Mouse (Mus musculus) kidney, embryonic 15.5 days (tissue): ENCODE data around the gene Gm9918. TPM values are rescaled to one million over a fixed set of nuclear protein-coding genes. Genes with fewer than 3 reads are reported as not detected.

ENCODE experiments used
- ATAC-seq: fragments of 200-750 bp; cut with Nextera tagmentation; replicated peaks from 2 replicates; pipeline ENCODE4 v1.8.0; 2017; ENCODE audit warnings: moderate TSS enrichment; ENCODE audit not compliant: low FRiP score
- H3K27ac ChIP-seq: fragments of 300-500 bp; sonication (generic); 2 replicates; pipeline ENCODE4 v1.5.1; 2015; ENCODE audit warnings: mild to moderate bottlenecking, inconsistent platforms
- H3K27me3 ChIP-seq: fragments of 300-500 bp; sonication (generic); 2 replicates; pipeline ENCODE4 v1.6.1; 2015; ENCODE audit warnings: inconsistent platforms
- H3K36me3 ChIP-seq: fragments of 300-500 bp; sonication (generic); 2 replicates; pipeline ENCODE4 v1.6.1; 2015; ENCODE audit warnings: inconsistent platforms
- H3K4me1 ChIP-seq: fragments of 300-500 bp; sonication (generic); 2 replicates; pipeline ENCODE4 v1.6.1; 2015; ENCODE audit warnings: inconsistent platforms
- H3K4me2 ChIP-seq: fragments of 300-500 bp; sonication (generic); 2 replicates; pipeline ENCODE4 v1.6.1; 2015; ENCODE audit warnings: moderate library complexity, mild to moderate bottlenecking, inconsistent platforms
- H3K4me3 ChIP-seq: fragments of 300-500 bp; sonication (generic); replicated peaks from 2 replicates; pipeline ENCODE4 v1.5.1; 2015; ENCODE audit warnings: mild to moderate bottlenecking, inconsistent platforms
- H3K9ac ChIP-seq: fragments of 300-500 bp; sonication (generic); 2 replicates; pipeline ENCODE4 v1.6.1; 2015; ENCODE audit warnings: mild to moderate bottlenecking, inconsistent platforms
- H3K9me3 ChIP-seq: fragments of 300-500 bp; sonication (generic); replicated peaks from 2 replicates; pipeline ENCODE4 v1.6.1; 2016; ENCODE audit warnings: inconsistent platforms
- WGBS: fragments of 180-500 bp; shearing (Covaris S2); methylation state at CpG from one replicate; pipeline ENCODE4 v1.1.7; 2015; ENCODE audit warnings: mixed read lengths; 5-methylcytosine and 5-hydroxymethylcytosine counted together
- polyA plus RNA-seq: library from polyadenylated mRNA; unstranded; fragments of >200 nt; fragmentation: Nextera tagmentation; extraction: Ambion mirVana; gene quantifications from 2 replicates; pipeline ENCODE4 v1.2.1, GENCODE M21; 2015

The Gm9918 gene
- polyA plus RNA-seq, 1 experiment from 2014 or later = 0.44 TPM

GRCm38 (mm10) chr15:102238543-102239259, 31.7 kb upstream of the Gm9918 start:
- no peak for ATAC-seq
- WGBS = 91% methylated on average over 14 of the region's 14 CpGs
- peaks cover 38% of the 10 kb centered on the region for H3K36me3 ChIP-seq

DNA sequence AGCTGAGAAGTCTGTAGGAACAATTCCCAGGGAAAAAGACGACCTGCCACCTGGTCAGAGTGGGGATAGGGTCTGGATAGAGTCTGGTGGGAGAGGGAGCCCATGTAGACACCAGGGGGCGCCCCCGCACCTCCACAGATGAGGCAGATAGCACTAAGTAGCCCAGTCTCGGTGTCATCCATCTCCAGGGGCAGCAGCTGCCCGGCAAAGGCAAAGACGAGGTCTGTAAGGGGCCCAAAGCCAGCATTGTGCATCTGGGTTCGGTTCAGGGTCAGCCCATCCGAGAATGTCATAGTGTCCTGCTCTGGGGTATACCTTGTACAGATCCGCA, 31.1 kb upstream of the Gm9918 start:
- H3K9me3 ChIP-seq = no peaks in the 10 kb centered on the region
- peak; percentile 59; the same call in 1 of the 2 replicates for ATAC-seq
- no peak overlapping the region for H3K4me3 ChIP-seq
- H3K9ac ChIP-seq = no peak overlapping the region
- WGBS = 15% methylated on average over 9 of the region's 9 CpGs
- H3K4me1 ChIP-seq = peaks cover 54% of the 10 kb centered on the region
- peaks cover 38% of the 10 kb centered on the region for H3K36me3 ChIP-seq
- H3K27ac ChIP-seq = 0 out of 2 replicates have a peak overlapping the region, but pooled peaks have one; percentile 15
- no peaks in the 10 kb centered on the region for H3K27me3 ChIP-seq
- H3K4me2 ChIP-seq = no peak overlapping the region

More at GRCm38 (mm10) chr15:102238543-102239259, 31.7 kb upstream of the Gm9918 start:
- no peak overlapping the region for H3K9ac ChIP-seq
- no peak overlapping the region for H3K4me3 ChIP-seq
- H3K4me2 ChIP-seq = no peak overlapping the region
- no peaks in the 10 kb centered on the region for H3K27me3 ChIP-seq
- peaks cover 53% of the 10 kb centered on the region for H3K4me1 ChIP-seq
- no peak overlapping the region for H3K27ac ChIP-seq
- no peaks in the 10 kb centered on the region for H3K9me3 ChIP-seq

GRCm38 (mm10) chr15:102239851-102240250, 30.5 kb upstream of the Gm9918 start:
- Histone ChIP-seq H3K9ac (0 out of 2 replicates have a peak overlapping the region, but pooled peaks have one; percentile 14), H3K9me3 (no peaks in the 10 kb centered on the region), H3K27me3 (no peaks in the 10 kb centered on the region), H3K4me2 (no peak overlapping the region), H3K36me3 (peaks cover 38% of the 10 kb centered on the region), H3K4me3 (no peak overlapping the region), H3K27ac (peak overlapping the region; percentile 15; the same call in 1 of the 2 replicates), H3K4me1 (peaks cover 54% of the 10 kb centered on the region)
- no peak for ATAC-seq
- 71% methylated on average over 11 of the region's 11 CpGs for WGBS

- H3K27me3 ChIP-seq = no peaks in the 10 kb centered on the region
- H3K27ac ChIP-seq = peak overlapping the region; percentile 58; the same call in 1 of the 2 replicates
- ATAC-seq = no peak
- no peak overlapping the region for H3K4me3 ChIP-seq
- H3K4me1 ChIP-seq = peaks cover 54% of the 10 kb centered on the region
- no peak overlapping the region for H3K9ac ChIP-seq
- no peak overlapping the region for H3K4me2 ChIP-seq
- H3K9me3 ChIP-seq = no peaks in the 10 kb centered on the region
- 63% methylated on average over 4 of the region's 4 CpGs for WGBS
- peaks cover 38% of the 10 kb centered on the region for H3K36me3 ChIP-seq
These were observed 29.8 kb upstream of the Gm9918 start for GRCm38 (mm10) chr15:102240607-102241006.

DNA sequence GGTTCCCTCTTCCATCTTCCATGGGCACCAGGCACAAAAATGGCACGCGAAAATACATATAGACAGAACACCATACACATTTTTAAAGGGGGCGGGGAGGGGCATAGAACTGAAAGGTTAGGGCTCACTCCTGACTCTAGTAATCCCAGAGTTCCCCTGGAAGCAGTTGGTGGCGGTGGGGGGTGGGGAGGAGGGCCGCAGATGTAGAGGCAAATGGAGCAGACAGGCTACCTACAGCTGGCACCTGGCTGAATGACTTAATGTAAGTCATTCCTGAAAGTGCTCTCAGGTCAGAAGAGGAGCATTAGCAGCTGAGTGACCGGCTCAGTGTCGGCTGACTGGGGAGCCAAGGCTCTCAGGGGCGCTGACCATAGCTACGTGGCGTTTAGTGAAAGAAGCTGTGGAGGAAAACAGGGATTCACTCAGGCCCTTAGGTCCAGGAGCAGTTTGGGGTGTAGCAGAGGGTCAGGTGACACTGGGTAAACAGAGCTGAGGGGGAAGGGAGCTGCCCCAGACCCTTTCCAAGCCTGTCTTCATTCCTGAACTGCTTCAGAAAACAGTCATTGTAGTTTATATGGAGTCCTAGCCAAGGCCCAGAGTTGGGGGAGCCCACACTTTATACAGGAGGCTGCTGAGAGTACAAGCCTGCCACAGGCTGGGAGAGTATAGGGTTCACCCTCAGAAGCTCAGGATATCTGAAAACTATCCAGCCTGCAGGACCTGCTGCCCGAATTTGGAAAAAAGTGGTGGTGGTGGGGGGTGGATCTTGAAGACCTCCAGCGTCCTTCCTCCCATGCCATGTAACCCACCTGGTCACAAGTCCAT, 27.7 kb upstream of the Gm9918 start:
- peaks cover 61% of the 10 kb centered on the region for H3K4me1 ChIP-seq
- H3K27ac ChIP-seq = peak overlapping the region; percentile 69; the same call in 1 of the 2 replicates
- no peak overlapping the region for H3K4me3 ChIP-seq
- no peaks in the 10 kb centered on the region for H3K9me3 ChIP-seq
- peaks cover 25% of the 10 kb centered on the region for H3K36me3 ChIP-seq
- H3K4me2 ChIP-seq = peak overlapping the region; percentile 94
- no peak for ATAC-seq
- H3K27me3 ChIP-seq = 0 out of 2 replicates have a peak, but pooled peaks cover 3% of the 10 kb centered on the region
- 39% methylated on average over 12 of the region's 12 CpGs for WGBS
- no peak overlapping the region for H3K9ac ChIP-seq

DNA sequence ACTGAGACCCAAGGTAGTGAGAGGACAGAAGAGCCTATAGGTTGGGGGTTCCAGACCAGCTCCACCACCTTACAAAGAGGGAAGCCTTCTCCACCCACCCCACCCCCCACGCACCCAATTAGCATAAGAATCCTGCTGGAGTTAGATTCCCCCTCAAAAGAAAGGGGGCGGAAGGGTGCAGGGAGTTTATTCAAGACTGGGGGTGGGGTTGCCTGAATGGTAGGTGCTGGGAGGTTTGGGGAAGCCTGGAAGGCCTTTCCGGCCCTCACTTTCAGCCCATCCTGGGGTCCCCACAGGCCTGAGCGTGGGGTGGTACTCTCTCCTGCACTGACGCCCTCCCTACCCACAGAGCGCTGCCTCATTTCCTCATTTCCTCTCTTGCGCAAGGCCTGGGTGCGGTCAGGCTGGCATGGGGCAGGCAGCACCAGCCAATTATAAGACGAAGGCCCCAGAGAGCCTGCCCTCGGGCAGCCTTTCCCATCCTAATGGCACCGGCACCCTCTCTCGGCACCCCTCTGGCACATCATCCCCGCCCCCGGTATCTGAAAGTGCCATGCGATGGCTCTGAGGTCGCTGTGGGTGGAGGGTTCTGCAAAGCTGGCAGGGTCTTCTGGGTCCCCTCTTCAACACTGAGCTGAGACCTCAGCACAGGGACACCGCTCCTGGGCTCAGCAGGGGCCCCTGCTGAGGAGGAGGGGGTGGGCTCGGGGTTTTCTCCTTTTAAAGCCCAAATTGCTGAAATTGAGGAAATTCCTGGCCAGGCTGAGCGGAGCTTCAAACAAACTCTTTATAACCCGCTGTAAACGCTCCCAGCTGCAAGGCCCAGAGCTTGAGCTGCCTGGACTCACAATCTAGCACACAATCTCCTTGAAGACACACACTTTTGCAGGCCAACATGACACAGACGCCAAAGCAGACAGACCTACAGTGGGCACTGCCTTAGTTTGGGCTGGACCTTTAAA, 26.9 kb upstream of the Gm9918 start:
- peak overlapping the region; percentile 33 for H3K9ac ChIP-seq
- peaks cover 69% of the 10 kb centered on the region for H3K4me1 ChIP-seq
- no peak for ATAC-seq

DNA sequence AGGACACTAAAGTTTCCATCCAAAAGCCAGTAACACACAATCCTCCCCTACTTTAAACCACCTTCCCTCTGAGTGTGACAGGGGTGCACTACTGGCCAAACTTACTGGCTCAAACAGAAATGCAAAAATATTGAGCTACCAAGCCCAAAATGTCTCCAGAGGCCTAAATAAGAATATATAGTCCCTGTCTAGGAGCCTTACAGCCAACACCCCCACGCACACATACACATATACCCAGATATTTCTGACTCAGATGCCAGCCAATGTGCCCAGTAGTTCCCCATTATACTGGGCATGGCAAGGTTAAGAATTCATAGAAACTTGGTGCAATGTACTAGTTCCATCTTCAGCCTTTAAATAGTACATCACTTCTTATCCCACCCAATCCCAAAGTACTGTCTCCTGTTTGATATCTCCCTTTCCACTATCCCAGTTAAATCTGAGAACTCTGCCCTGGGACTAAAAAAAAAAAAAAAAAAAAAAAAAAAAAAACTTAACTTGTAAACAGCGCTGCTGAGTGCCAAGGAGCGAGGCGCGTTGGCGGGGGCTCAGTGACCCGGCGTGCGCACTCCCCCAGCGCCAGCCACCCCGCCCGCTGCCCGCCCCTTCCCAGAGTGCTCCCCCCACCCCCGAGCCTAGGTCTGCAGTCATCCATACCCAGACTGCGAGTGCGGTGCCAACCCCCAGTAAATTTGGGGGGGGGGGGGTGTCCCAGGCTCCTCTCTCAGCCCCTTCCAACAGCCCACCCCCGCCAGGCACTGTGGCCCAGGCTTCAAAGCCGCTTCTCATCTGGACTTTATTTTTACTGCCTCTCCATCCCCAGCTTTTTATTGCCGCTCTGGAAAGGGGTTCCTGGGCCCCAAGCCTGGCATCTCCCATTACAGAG, 25.8 kb upstream of the Gm9918 start:
- peak overlapping the region; percentile 99 for H3K27ac ChIP-seq
- 5% methylated on average over 19 of the region's 19 CpGs for WGBS
- no peaks in the 10 kb centered on the region for H3K9me3 ChIP-seq
- H3K4me1 ChIP-seq = peaks cover 74% of the 10 kb centered on the region
- peak overlapping the region; percentile 66 for H3K4me3 ChIP-seq
- H3K9ac ChIP-seq = peak overlapping the region; percentile 68
- H3K36me3 ChIP-seq = peaks cover 7% of the 10 kb centered on the region
- H3K27me3 ChIP-seq = 0 out of 2 replicates have a peak, but pooled peaks cover 3% of the 10 kb centered on the region
- peak overlapping the region; percentile 94 for H3K4me2 ChIP-seq
- no peak for ATAC-seq

More for the DNA sequence above, 26.9 kb upstream of the Gm9918 start:
- H3K27ac ChIP-seq = peak overlapping the region; percentile 69
- 23% methylated on average over 22 of the region's 22 CpGs for WGBS
- peak overlapping the region; percentile 66 for H3K4me3 ChIP-seq
- H3K36me3 ChIP-seq = peaks cover 17% of the 10 kb centered on the region
- no peaks in the 10 kb centered on the region for H3K9me3 ChIP-seq
- H3K27me3 ChIP-seq = 0 out of 2 replicates have a peak, but pooled peaks cover 3% of the 10 kb centered on the region
- peak overlapping the region; percentile 94 for H3K4me2 ChIP-seq

DNA sequence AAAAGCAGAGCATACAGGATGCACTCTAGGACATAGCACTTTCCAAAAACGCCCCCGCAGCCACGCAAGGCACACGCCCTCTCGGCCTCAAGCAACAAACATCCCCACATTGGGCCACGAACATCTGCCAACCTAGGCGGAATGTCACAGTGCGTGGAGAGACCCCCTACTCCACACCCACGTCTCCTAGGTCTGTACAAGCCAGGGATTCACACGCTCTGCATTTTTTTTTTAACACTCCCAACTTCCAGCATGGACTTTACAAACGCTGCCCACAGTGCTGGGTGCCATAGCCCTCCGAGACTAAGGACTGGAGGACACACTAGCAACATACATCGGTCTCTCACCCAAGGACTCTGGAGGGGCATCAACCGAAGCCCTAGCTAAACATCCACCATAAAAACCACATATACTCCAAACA, 24.9 kb upstream of the Gm9918 start:
- Histone ChIP-seq H3K4me1 (peaks cover 78% of the 10 kb centered on the region), H3K27ac (peak overlapping the region; percentile 99), H3K4me2 (peak overlapping the region; percentile 94), H3K9me3 (no peaks in the 10 kb centered on the region), H3K9ac (peak overlapping the region; percentile 68), H3K36me3 (peaks cover 7% of the 10 kb centered on the region), H3K27me3 (0 out of 2 replicates have a peak, but pooled peaks cover 3% of the 10 kb centered on the region), H3K4me3 (peak overlapping the region; percentile 66)
- WGBS = 1% methylated on average over 14 of the region's 14 CpGs
- no peak for ATAC-seq

GRCm38 (mm10) chr15:102245891-102246741, 24.2 kb upstream of the Gm9918 start:
- H3K36me3 ChIP-seq = peaks cover 5% of the 10 kb centered on the region
- H3K4me1 ChIP-seq = peaks cover 80% of the 10 kb centered on the region
- peak overlapping the region; percentile 66 for H3K4me3 ChIP-seq
- H3K4me2 ChIP-seq = peak overlapping the region; percentile 94
- peak overlapping the region; percentile 99 for H3K27ac ChIP-seq
- 0 out of 2 replicates have a peak, but pooled peaks cover 3% of the 10 kb centered on the region for H3K27me3 ChIP-seq
- H3K9ac ChIP-seq = peak overlapping the region; percentile 68
- WGBS = under 1% methylated on average over 39 of the region's 44 CpGs
- ATAC-seq = peak; percentile 66
- no peaks in the 10 kb centered on the region for H3K9me3 ChIP-seq

DNA sequence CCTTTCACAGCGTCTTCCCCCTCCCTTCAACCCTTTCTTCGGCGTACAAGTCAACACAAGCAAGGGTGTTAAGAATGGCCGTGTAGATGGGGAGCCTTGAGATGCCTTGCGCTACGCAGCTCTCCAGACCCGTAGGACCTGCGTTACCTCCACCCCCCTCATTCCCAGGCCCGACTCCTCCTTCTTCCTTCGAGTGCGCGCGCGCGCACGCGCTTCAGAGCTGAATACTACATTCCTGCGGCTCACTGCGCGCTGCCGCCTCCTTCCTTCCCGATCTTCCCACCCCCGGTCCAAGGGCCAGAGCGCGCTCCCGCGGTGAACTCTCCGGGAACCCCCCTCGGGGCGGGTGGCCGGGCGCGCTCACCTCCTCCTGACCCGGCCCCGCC, 23.5 kb upstream of the Gm9918 start:
- ATAC-seq = peak; percentile 75
- Histone ChIP-seq H3K4me3 (peak overlapping the region; percentile 66), H3K4me1 (peaks cover 80% of the 10 kb centered on the region), H3K9ac (peak overlapping the region; percentile 68), H3K27me3 (0 out of 2 replicates have a peak, but pooled peaks cover 3% of the 10 kb centered on the region), H3K36me3 (peaks cover 6% of the 10 kb centered on the region; the same call in 1 of the 2 replicates), H3K9me3 (no peaks in the 10 kb centered on the region), H3K4me2 (peak overlapping the region; percentile 94), H3K27ac (peak overlapping the region; percentile 99)
- under 1% methylated on average over 34 of the region's 35 CpGs for WGBS
